Mouse (Mus musculus) hindbrain, embryonic 16.5 days (tissue): ENCODE results near the gene Map3k10. TPM values are rescaled to one million over a fixed set of nuclear protein-coding genes. Genes with fewer than 3 reads are reported as not detected.

Source experiments
- ATAC-seq: fragments of 200-750 bp; cut with Nextera tagmentation; 2 replicates; pipeline ENCODE4 v1.8.0; 2017; ENCODE audit warnings: moderate TSS enrichment, moderate library complexity
- H3K27ac ChIP-seq: fragments of 300-500 bp; sonication (generic); 2 replicates; pipeline ENCODE4 v1.5.1; 2014; ENCODE audit warnings: low read depth, mild to moderate bottlenecking, control low read depth, low read length, moderate library complexity
- H3K27me3 ChIP-seq: fragments of 300-500 bp; sonication (generic); replicated peaks from 2 replicates; pipeline ENCODE4 v1.6.1; 2014; ENCODE audit warnings: low read length; ENCODE audit not compliant: control insufficient read depth, insufficient read depth
- H3K36me3 ChIP-seq: fragments of 300-500 bp; sonication (generic); 2 replicates; pipeline ENCODE4 v1.6.1; 2014; ENCODE audit warnings: mild to moderate bottlenecking, low read length, moderate library complexity, mixed read lengths; ENCODE audit not compliant: control insufficient read depth, insufficient read depth
- H3K4me1 ChIP-seq: fragments of 300-500 bp; sonication (generic); 2 replicates; pipeline ENCODE4 v1.6.1; 2014; ENCODE audit warnings: low read depth, low read length; ENCODE audit not compliant: control insufficient read depth, insufficient read depth
- H3K4me2 ChIP-seq: fragments of 300-500 bp; sonication (generic); 2 replicates; pipeline ENCODE4 v1.6.1; 2014; ENCODE audit warnings: mild to moderate bottlenecking, low read length, control low read depth, moderate library complexity
- H3K4me3 ChIP-seq: fragments of 300-500 bp; sonication (generic); 2 replicates; pipeline ENCODE4 v1.5.1; 2014; ENCODE audit warnings: mild to moderate bottlenecking, low read length, control low read depth, moderate library complexity
- H3K9ac ChIP-seq: fragments of 300-500 bp; sonication (generic); 2 replicates; pipeline ENCODE4 v1.6.1; 2014; ENCODE audit warnings: low read depth, mild to moderate bottlenecking, control low read depth, low read length, moderate library complexity
- H3K9me3 ChIP-seq: fragments of 300-500 bp; sonication (generic); 2 replicates; pipeline ENCODE4 v1.6.1; 2014; ENCODE audit warnings: mild to moderate bottlenecking, low read length, moderate library complexity; ENCODE audit not compliant: control insufficient read depth
- WGBS: fragments of 180-500 bp; shearing (Covaris S2); extraction: QIAGEN DNeasy Blood & Tissue Kit; methylation state at CpG from one replicate; pipeline ENCODE4 v1.1.7; 2014; 5-methylcytosine and 5-hydroxymethylcytosine counted together
- polyA plus RNA-seq: library from polyadenylated mRNA; unstranded; fragments of >200 nt; fragmentation: Nextera tagmentation; extraction: Ambion mirVana; gene quantifications from 2 replicates; pipeline ENCODE4 v1.2.1, GENCODE M21; 2015

Gene Map3k10
- 17.5 and 18.7 TPM in 2 replicates for polyA plus RNA-seq

DNA sequence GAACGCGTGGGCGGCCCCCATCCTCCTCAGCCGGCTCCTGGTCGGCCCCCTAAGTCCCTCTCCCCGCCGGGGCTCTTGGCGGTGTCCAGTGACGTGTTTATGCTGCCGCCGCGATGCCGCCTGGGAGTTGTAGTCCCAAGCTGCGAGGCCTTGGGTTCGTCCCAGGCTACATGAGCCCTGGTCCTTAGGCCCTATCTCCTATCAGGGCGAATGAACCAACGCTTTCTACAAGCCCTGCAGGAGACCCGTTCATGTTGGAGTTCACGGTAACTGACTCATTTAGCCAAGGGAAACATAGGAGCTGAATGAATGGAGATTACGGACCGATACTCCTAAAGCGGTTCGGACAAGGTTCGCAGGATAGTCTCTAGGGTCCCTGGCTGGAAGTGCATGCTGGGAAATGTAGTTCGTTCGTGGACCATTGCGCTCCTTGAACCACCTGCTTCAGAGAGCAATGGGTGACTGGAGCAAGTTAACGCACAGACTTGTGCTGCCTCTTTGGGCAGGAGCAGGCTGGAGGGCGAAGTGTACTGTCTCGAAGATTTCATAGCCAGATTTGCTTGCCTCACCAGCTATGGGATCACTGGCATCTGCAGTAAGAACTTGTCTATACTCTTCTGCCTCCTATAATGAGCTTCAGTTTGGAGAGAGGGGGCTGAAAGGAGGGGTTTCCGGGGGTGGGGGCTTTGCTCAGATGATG is at the start of gene Map3k10:
Gene Map3k10 (minus strand): TSS at position 77 of the 700 bp plus-strand sequence.
- Histone ChIP-seq H3K4me1 (peaks cover 28% of the 10 kb centered on the region), H3K27me3 (no peaks in the 10 kb centered on the region), H3K4me3 (peak within 1 kb of the TSS; percentile 94), H3K36me3 (no peaks in the 10 kb centered on the region), H3K27ac (peak within 1 kb of the TSS; percentile 92), H3K9ac (peak within 1 kb of the TSS; percentile 97), H3K4me2 (peak within 1 kb of the TSS; percentile 98), H3K9me3 (no peaks in the 10 kb centered on the region)
- under 1% methylated on average over 31 of the region's 31 CpGs for WGBS
- peak; percentile 97 for ATAC-seq

DNA sequence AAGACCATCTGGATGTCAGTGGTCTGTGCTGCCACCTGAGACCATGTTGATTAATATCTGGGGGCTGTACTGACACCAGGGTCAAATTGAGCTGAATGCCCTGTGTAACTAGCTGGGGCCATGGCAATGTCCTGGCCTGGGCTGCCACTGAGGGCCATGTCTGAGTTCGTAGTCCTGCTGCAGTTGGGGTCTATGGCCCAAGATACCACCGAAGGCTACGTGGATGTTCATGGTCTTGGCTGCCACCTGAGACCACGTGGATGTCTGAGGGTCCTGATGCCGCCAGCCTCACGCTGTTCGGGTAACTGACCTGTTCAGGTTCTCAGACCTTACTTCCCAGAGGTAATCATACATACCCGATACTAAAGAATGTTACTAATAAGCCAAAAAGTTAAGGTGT is 47.6 kb upstream of the Map3k10 start:
- H3K36me3 ChIP-seq: no peaks in the 10 kb centered on the region
- no peak overlapping the region for H3K9ac ChIP-seq
- H3K27ac ChIP-seq: no peak overlapping the region
- no peak for ATAC-seq
- H3K4me1 ChIP-seq: no peaks in the 10 kb centered on the region
- H3K9me3 ChIP-seq: no peaks in the 10 kb centered on the region
- H3K27me3 ChIP-seq: no peaks in the 10 kb centered on the region
- no peak overlapping the region for H3K4me2 ChIP-seq
- no peak overlapping the region for H3K4me3 ChIP-seq
- WGBS: 93% methylated on average over 8 of the region's 8 CpGs

DNA sequence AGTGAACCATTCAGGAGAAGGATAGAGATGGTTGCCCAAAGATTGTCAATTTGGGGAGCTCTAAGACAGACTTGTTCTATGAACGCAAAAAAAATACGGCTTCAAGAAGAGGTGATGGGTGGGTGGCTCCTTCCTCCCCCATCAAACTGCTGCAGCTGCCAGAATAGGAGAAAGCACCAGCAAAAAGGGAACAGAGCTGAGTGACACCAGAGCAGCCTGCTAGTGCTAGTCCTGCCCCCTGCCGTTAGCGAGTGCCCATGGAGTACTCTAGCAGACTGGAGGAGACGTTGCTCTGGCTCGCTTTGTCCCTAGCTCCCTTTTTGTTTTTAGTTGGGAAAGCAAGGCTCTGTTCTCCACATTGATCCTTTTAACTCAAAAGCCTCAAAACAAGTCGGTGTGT is 36.0 kb upstream of the Map3k10 start:
- no peak overlapping the region for H3K4me2 ChIP-seq
- H3K9ac ChIP-seq: no peak overlapping the region
- H3K27me3 ChIP-seq: no peaks in the 10 kb centered on the region
- H3K9me3 ChIP-seq: peaks cover 2% of the 10 kb centered on the region; the same call in 1 of the 2 replicates
- 84% methylated on average over 7 of the region's 7 CpGs for WGBS
- no peaks in the 10 kb centered on the region for H3K36me3 ChIP-seq
- ATAC-seq: no peak
- no peaks in the 10 kb centered on the region for H3K4me1 ChIP-seq
- H3K27ac ChIP-seq: no peak overlapping the region
- H3K4me3 ChIP-seq: no peak overlapping the region

DNA sequence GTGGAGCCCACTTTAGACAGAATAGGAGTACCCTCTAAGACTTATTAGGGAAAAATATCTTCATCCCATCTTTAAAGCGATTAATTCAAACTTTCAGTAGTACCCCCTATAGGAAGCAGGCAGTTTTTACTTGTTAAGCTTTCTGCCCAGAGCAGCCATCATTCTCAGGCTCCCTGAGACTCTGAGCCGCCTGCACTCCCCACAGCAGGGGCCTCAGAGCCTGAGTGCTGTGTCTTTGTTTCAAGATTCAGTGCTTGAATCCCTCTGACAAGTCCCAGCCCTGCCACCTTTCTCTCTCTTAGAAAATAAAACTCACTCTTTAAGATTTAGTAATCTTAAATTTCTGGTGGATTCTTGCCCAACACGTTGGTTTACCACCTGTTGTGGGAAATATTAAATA is 22.3 kb upstream of the Map3k10 start:
- no peak for ATAC-seq
- Histone ChIP-seq H3K36me3 (peaks cover 9% of the 10 kb centered on the region; the same call in 1 of the 2 replicates), H3K4me2 (no peak overlapping the region), H3K4me1 (no peaks in the 10 kb centered on the region), H3K27me3 (no peaks in the 10 kb centered on the region), H3K9ac (no peak overlapping the region), H3K4me3 (no peak overlapping the region), H3K27ac (no peak overlapping the region), H3K9me3 (no peaks in the 10 kb centered on the region)
- 32% methylated on average over 3 of the region's 3 CpGs for WGBS

DNA sequence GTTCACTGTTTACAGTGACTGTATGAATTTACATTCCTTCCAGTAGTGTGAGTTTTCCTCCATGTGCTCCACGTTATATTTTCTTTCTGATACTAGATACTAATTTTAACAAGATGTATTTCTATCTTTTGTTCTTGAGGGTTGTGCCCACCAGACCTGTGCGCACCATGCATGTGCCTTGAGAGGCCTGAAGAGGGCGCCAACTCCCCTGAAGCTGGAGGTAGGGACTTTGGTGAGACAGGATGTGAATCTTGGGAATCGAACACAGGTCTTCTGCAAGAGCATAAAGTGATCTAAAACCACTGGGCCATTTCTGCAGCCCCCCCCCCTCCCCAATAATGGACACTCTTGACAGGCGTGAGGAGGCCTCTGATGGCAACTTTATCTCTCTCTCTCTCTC is 16.7 kb upstream of the Map3k10 start:
- WGBS: 41% methylated on average over 5 of the region's 5 CpGs
- Histone ChIP-seq H3K9me3 (no peaks in the 10 kb centered on the region), H3K9ac (no peak overlapping the region), H3K4me2 (no peak overlapping the region), H3K27me3 (no peaks in the 10 kb centered on the region), H3K27ac (no peak overlapping the region), H3K4me3 (no peak overlapping the region), H3K36me3 (no peaks in the 10 kb centered on the region), H3K4me1 (peaks cover 13% of the 10 kb centered on the region)
- no peak for ATAC-seq

DNA sequence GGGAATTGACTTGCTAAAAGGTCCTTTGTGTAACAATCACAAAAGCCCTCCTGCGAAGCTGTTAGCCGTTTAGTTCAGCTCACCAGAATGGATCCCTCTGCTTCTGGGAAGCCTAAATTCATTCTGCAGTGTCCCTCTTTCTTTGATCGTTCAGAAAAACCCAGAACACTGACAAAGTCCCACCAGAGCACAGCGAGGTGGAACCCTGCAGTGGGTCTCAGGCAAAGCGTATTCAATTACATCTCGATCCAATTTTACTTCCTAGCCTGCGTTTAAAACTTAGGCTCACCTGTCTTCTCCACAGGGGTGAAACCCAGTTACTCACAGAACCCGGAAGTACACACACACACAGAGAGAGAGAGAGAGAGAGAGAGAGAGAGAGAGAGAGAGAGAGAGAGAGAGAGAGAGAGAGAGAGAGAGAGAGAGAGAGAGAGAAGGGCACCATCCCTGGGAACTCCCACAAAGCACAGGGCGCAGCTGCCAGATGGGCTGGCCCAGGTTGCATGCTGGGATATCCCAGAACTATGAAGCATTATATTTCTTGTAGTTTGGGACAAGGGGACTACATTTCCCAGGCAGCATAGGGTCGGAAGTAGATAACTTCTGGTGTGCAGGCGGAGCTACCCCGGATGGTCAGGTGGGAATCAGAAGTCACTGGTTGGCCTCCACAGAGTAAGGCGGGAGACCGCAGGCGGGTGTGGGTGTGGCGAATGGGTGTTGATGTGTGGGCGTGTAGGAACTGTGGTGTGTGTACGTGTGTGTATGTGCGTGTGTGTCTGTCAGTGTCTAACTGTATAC is 14.6 kb upstream of the Map3k10 start, which contains the start of gene Zfp607b:
Gene Zfp607b (plus strand): TSS at position 526 of the 798 bp plus-strand sequence.
- H3K4me2 ChIP-seq: peak within 1 kb of the TSS; percentile 82
- H3K36me3 ChIP-seq: no peaks in the 10 kb centered on the region
- H3K9me3 ChIP-seq: no peaks in the 10 kb centered on the region
- H3K4me1 ChIP-seq: peaks cover 13% of the 10 kb centered on the region
- under 1% methylated on average over 19 of the region's 19 CpGs for WGBS
- peak within 1 kb of the TSS; percentile 76 for H3K27ac ChIP-seq
- ATAC-seq: peak; percentile 99
- peak within 1 kb of the TSS; percentile 51 for H3K4me3 ChIP-seq
- H3K9ac ChIP-seq: peak within 1 kb of the TSS; percentile 66
- H3K27me3 ChIP-seq: no peaks in the 10 kb centered on the region

DNA sequence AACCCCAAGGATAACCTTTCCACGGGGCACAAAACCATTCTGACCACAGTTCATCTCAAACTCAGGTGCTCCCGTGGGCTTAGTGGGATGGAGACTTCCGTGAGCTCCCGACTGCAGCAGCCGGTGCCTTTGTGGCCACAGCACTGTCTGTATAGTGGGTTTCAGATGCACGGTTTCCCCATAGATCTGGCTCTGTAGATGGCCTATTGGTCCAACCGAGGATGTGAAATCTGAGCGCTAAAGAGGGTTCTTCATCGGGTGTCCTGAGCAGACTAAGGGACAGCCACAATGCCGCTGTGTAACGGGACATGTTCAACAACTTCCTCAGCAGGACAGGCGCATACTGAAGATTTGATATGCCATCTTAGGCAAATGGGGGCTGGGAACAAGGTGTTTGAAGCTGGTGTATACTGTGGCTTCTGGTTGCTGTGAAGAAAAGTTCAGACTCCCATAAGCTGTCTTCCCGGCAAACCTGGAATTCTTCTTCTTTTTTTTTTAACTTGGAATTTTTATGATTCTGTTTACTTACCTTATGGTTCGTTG is 13.9 kb upstream of the Map3k10 start:
- no peaks in the 10 kb centered on the region for H3K27me3 ChIP-seq
- H3K36me3 ChIP-seq: no peaks in the 10 kb centered on the region
- peak overlapping the region; percentile 82 for H3K4me2 ChIP-seq
- H3K4me3 ChIP-seq: peak overlapping the region; percentile 51
- H3K9ac ChIP-seq: peak overlapping the region; percentile 66
- peaks cover 13% of the 10 kb centered on the region for H3K4me1 ChIP-seq
- no peaks in the 10 kb centered on the region for H3K9me3 ChIP-seq
- peak overlapping the region; percentile 76; the same call in 1 of the 2 replicates for H3K27ac ChIP-seq
- ATAC-seq: no peak
- 37% methylated on average over 14 of the region's 14 CpGs for WGBS

DNA sequence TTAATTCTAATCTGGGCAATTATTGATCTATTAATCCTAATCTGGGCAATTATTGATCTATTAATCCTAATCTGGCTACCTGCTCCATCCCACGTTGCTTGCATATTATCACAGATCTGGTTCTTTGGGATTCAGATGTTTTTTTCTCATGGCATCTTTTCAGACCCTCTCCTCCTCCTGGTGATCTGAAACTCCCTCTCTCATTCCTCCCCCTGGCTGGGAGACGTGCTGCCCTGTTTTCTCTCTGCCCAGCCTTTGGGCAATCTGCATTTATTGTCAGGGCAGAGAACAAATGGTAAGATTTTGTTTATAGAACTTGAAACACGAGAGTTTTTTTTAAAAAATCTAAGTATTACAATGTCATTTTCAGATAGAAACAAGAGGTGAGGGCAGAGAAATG is 13.4 kb upstream of the Map3k10 start:
- no peak overlapping the region for H3K27ac ChIP-seq
- H3K4me1 ChIP-seq: peaks cover 13% of the 10 kb centered on the region
- peak overlapping the region; percentile 82 for H3K4me2 ChIP-seq
- no peak overlapping the region for H3K9ac ChIP-seq
- 80% methylated on average over 3 of the region's 3 CpGs for WGBS
- no peaks in the 10 kb centered on the region for H3K36me3 ChIP-seq
- H3K4me3 ChIP-seq: no peak overlapping the region
- no peak for ATAC-seq
- H3K9me3 ChIP-seq: no peaks in the 10 kb centered on the region
- no peaks in the 10 kb centered on the region for H3K27me3 ChIP-seq

DNA sequence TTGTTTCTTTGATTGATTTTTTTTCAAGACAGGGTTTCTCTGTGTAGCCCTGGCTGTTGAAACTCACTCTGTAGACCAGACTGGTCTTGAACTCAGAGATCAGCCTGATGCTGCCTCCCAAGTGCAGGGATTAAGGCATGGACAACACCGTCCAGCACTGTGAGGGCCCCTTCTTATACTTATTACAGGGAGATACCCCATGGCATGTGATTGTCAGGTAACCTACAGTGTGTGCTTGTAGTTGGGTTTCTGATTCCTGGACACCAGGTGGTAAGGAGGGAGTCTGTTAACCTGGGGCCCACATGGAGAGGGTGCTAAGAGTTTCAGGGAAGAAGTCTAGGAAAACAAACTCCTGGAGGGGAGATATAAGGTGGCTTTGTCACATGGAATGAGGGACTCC is 12.6 kb upstream of the Map3k10 start:
- no peak for ATAC-seq
- no peak overlapping the region for H3K9ac ChIP-seq
- H3K36me3 ChIP-seq: no peaks in the 10 kb centered on the region
- WGBS: 92% methylated on average over 1 of the region's 1 CpGs
- H3K27ac ChIP-seq: no peak overlapping the region
- H3K9me3 ChIP-seq: no peaks in the 10 kb centered on the region
- H3K27me3 ChIP-seq: no peaks in the 10 kb centered on the region
- no peak overlapping the region for H3K4me2 ChIP-seq
- no peak overlapping the region for H3K4me3 ChIP-seq
- peaks cover 13% of the 10 kb centered on the region for H3K4me1 ChIP-seq
